Mouse (Mus musculus) embryonic fibroblast, embryonic 13.5 days (primary cell): ENCODE data around the gene Enoph1. TPM values are rescaled to one million over a fixed set of nuclear protein-coding genes. Genes with fewer than 3 reads are reported as not detected.

Source experiments
- H3K27ac ChIP-seq: 2 replicates; pipeline ENCODE4 v1.5.1; 2012; ENCODE audit warnings: low read length, control low read depth, inconsistent platforms; ENCODE audit not compliant: insufficient read depth
- H3K4me1 ChIP-seq: 2 replicates; pipeline ENCODE4 v1.6.1; 2011; ENCODE audit warnings: low read length; ENCODE audit not compliant: control insufficient read depth, insufficient read depth
- H3K4me3 ChIP-seq: 2 replicates; pipeline ENCODE4 v1.5.1; 2011; ENCODE audit warnings: mild to moderate bottlenecking, control low read depth, low read length; ENCODE audit not compliant: insufficient read depth
- CTCF ChIP-seq: IDR thresholded peaks from 2 replicates; pipeline ENCODE4 v1.5.1; 2011; ENCODE audit warnings: mild to moderate bottlenecking, control low read depth, low read length, moderate library complexity, borderline replicate concordance; ENCODE audit not compliant: insufficient read depth
- POLR2A ChIP-seq: IDR thresholded peaks from 2 replicates; pipeline ENCODE4 v1.6.1; 2011; ENCODE audit warnings: low read depth, mild to moderate bottlenecking, control low read depth, low read length, moderate library complexity
- polyA plus RNA-seq: library from polyadenylated mRNA; stranded (reverse); fragments of >200 nt; gene quantifications from 2 replicates; pipeline ENCODE4 v1.2.4, GENCODE M21; 2011; ENCODE audit warnings: low read depth; ENCODE audit not compliant: missing spikeins, insufficient read length

Gene Enoph1
- 20.1 and 23.7 TPM in 2 replicates for polyA plus RNA-seq

DNA sequence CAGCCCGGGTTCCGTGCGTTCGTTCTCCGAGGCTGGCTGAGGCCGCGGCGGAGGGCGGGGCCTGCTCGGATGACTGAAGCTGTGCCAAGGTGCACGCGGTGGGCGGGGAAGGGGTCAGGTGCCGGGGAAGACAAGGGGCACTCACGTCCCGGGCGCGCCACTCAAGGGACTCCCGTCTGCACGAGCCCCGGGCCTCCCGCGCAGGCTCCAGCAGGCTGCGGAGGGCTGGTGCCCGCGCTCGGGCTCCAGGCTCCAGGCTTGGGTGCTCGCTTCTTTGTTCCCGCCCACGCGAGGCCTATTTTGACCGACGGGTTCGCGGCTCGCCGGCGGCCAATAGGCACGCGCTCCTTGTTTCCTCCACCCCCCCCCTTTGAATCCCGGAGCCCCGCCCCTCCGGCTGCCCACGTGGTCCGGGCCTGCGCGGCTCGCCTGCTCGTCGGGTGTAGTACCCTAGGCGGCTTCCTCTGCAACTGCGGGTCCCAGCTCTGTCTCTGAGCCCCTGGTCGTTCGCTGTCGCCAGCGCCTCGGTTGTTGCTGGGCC lies at the start of gene Enoph1, which contains the start of gene Hnrnpdl:
TSS of gene Enoph1 (plus strand) at position 384 of the 541 bp plus-strand sequence.
TSS of gene Hnrnpdl (minus strand) at position 63 of the 541 bp plus-strand sequence.
- TF ChIP-seq CTCF, result no peak
- peak; percentile 84 for TF ChIP-seq POLR2A
- Histone ChIP-seq H3K27ac (peak within 1 kb of the TSS; percentile 84), H3K4me1 (peaks cover 4% of the 10 kb centered on the region; the same call in 1 of the 2 replicates), H3K4me3 (peak within 1 kb of the TSS; percentile 100)

DNA sequence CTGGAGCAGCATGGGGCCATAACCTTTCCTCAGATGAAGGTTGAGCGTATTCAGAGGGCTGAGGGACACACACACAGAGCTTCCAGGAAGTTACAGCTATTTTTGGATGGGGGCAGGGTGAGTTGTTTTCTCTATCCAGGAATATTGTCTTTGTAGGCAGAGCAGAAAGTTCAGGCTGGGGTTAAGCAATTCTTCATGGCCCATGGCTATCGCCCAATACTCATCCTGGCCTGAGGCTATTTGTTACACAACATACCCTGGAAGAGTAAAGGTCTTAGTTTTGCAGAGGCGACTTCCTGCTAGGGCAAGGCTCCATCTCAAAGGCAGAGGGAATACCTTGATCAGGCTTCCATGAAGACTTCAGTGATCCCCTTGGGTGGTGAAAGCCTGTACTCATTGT lies 45.6 kb upstream of the Enoph1 start:
- Histone ChIP-seq H3K27ac (no peak overlapping the region), H3K4me3 (no peak overlapping the region), H3K4me1 (no peaks in the 10 kb centered on the region)
- TF ChIP-seq POLR2A, result no peak
- no peak for TF ChIP-seq CTCF

DNA sequence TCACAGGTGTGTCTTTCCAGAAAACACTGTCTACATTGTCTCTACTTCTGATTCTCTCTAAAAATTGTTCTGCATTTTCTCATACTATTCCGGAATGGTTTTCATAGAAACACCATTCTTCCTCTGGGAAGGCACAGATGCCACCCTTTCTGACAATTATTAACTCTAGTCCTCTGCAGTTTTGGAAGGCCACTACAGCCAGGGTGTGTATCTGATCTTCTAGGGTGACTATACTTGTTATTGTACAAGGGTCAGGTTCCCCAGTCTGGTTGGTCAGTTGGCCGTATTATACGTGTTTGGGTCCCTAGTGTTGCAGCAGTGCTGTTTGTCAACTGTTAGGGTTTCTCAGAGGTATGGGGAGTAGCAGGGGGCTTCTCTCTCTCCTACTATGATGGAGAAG lies 45.1 kb upstream of the Enoph1 start:
- no peak overlapping the region for H3K27ac ChIP-seq
- H3K4me3 ChIP-seq, result no peak overlapping the region
- no peak for TF ChIP-seq CTCF
- no peaks in the 10 kb centered on the region for H3K4me1 ChIP-seq

DNA sequence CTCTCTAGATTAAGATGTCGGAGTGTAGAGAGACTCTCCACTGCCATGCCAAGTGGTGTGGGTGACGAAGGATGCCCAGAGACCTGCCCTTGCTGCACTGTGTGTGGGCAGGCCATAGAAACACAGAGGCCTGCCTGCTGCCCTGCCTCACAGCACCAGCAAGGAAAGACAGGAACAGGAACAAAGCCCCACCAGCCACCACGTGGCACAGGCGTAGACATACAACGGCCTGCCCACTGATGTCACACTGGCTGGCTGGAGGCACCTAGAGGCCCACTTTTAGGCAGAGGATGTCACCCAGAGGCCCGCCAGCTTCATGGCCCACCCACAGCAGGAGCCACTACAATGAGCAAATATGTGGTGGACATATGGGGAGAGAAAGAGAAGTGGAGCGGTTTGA lies 39.7 kb upstream of the Enoph1 start:
- H3K4me3 ChIP-seq, result no peak overlapping the region
- TF ChIP-seq CTCF (no peak), POLR2A (no peak)
- no peak overlapping the region for H3K27ac ChIP-seq
- H3K4me1 ChIP-seq, result no peaks in the 10 kb centered on the region

DNA sequence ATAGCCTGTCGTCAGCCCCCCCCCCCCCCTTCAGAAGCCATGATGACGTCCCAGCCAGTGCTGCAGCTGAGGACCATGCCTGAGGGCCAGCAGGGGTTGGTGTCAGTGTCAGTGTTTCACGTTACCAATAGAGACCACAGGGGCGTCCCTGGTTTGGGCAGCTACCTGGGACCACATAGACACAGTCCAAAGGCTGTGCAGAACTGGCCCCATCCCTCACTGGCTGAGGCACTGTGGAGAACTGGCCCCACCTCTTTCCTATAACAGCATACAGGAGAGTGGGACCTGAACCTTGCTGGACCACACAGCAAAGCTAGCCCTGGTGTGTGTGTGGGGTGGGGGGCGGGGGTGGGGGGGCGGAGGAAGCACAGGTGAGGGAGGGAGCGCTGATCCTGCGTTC lies 39.3 kb upstream of the Enoph1 start:
- no peak overlapping the region for H3K27ac ChIP-seq
- TF ChIP-seq CTCF (no peak), POLR2A (no peak)
- H3K4me3 ChIP-seq, result no peak overlapping the region
- no peaks in the 10 kb centered on the region for H3K4me1 ChIP-seq

DNA sequence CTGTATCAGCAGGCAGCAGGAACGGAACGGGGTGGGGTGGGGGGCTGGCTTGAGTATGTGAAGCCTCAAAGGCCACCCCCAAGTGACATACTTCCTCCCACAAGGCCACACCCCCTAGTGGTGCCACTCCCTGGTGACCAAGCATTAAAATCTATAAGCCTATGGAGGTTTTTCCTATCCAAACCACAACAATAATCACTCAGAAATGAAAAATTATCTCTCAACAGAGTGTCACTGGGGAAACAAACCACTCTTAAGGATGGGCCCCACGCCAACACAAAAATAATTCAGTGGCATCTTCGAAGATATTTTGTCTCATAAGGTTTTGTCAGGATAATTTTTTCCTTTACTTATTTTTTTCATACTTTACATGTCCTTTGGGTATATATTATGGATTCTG lies 35.9 kb upstream of the Enoph1 start:
- TF ChIP-seq CTCF (no peak), POLR2A (no peak)
- Histone ChIP-seq H3K4me1 (no peaks in the 10 kb centered on the region), H3K27ac (no peak overlapping the region), H3K4me3 (no peak overlapping the region)

DNA sequence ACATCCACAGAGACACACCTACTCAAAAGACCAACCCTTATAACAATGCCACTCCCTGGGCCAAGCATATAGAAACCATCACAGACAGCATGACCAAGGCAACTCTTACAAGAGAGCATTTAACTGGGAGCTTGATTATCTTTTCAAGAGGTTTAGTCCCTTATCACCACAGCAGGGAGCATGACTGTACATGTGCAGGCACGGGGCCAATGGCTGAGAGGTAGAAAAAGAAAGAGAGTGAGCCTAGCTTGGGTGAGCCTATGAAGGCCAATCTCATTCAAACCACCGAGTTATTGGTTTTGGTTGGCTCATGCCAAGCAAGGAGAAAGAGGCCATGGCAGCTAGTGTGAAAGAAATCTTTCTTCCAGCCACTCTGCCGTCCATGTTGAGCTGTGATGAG lies 34.4 kb upstream of the Enoph1 start:
- no peak for TF ChIP-seq CTCF
- no peak for TF ChIP-seq POLR2A
- Histone ChIP-seq H3K27ac (no peak overlapping the region), H3K4me3 (no peak overlapping the region), H3K4me1 (no peaks in the 10 kb centered on the region)

DNA sequence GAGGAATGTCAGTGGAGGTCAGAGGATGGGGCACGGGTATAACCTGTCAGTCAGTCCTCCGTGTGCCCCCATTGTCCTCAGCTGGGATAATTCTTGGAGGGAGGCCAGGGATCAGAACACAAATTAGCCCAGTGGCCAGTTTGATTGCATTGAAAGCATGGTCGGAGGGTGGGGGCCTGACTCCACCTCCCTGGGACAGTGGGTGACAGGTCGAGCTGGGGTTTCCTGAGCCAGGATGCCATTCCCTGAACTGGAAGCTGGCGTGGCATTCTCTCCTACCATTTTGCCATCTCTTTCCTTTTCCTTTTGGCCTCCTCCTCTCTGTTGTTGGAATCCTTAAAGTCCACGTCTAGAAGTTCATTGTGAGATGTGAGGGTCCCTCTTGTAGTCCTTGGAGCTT lies 33.9 kb upstream of the Enoph1 start:
- Histone ChIP-seq H3K4me1 (no peaks in the 10 kb centered on the region), H3K4me3 (no peak overlapping the region), H3K27ac (no peak overlapping the region)
- no peak for TF ChIP-seq CTCF

DNA sequence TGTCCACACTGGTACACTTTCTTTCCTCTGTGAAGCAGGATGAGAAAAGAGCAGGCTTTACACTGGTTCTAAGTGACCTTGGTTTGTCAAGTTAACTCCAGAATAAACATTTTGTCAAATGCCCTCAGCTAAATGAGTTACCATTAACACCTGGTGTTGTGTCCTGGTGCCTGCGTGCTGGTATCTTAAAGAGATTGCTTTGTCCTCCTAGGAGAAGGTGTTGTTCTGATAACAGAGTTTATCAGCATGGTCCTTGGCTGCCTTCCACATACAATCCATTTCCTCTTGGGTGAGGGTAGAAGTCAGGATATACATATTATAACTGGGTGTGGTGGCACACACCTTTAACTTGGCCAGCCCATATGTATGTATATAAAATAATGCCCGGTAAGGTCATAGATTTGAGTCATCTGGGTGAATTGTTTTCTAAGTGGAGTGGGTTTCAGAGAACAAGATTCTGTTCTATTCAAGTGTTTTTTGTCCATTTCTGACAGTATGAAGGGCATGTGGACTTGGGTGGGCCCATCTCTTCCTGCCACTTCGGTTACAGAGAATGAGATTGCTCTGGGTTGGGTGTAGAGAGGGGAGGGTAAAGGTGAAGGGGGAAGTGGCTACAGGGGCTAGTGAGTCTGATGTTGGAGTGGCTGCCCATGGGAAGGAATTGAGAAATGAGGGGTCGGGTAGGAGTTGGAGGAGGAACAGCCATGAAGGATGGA lies 33.3 kb upstream of the Enoph1 start:
- H3K4me3 ChIP-seq, result no peak overlapping the region
- H3K4me1 ChIP-seq, result no peaks in the 10 kb centered on the region
- TF ChIP-seq CTCF (no peak), POLR2A (no peak)
- H3K27ac ChIP-seq, result no peak overlapping the region

DNA sequence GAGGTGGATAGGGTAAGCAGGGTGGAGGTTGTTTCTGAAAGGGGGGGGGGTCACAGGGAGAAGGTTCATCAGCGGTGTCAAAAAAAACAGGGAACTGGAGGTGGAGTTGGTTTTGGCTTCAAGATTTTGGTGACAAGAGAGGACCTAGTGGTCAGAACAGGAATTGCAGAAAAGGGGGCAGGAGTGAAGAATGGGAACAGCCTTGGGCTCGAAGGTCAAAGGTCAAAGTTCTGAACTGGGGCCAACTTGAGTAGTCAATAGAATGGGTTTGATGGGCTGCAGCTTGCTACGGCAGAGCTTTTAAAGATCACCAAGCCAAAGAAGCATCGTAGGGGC lies 32.8 kb upstream of the Enoph1 start:
- no peak for TF ChIP-seq POLR2A
- TF ChIP-seq CTCF, result no peak
- H3K4me3 ChIP-seq, result no peak overlapping the region
- no peak overlapping the region for H3K27ac ChIP-seq
- H3K4me1 ChIP-seq, result no peaks in the 10 kb centered on the region
